Mouse (Mus musculus) colon, adult 2 months (tissue): ENCODE results near the gene Chmp1a. TPM values are rescaled to one million over a fixed set of nuclear protein-coding genes. Genes with fewer than 3 reads are reported as not detected.

Experiments
- polyA plus RNA-seq: library from polyadenylated mRNA; depleted of rRNA; stranded (reverse); fragments of >200 nt; gene quantifications from 2 replicates; pipeline ENCODE4 v1.2.3, GENCODE M21; 2012; rRNA removed

The Chmp1a gene
- polyA plus RNA-seq: 195 and 216 TPM in 2 replicates

GRCm38 (mm10) chr8:123212321-123213117 lies at the start of gene Chmp1a, which contains the start of gene Spata33:
Gene Chmp1a (minus strand): TSS chr8:123212763.
Gene Spata33 (plus strand): TSS chr8:123212832.

GRCm38 (mm10) chr8:123254099-123254885 lies 41.7 kb upstream of the Chmp1a start, which contains the start of the genes Zfp276 and Vps9d1:
Gene Zfp276 (plus strand): TSS chr8:123254195.
Gene Vps9d1 (minus strand): TSS chr8:123254348.

GRCm38 (mm10) chr8:123235520-123236497 lies 23.2 kb upstream of the Chmp1a start, which contains the start of gene Spata2l:
Gene Spata2l (minus strand): TSS chr8:123236233.

GRCm38 (mm10) chr8:123224278-123225266 lies 12.0 kb upstream of the Chmp1a start, which contains the start of gene Cdk10:
Gene Cdk10 (plus strand): TSS chr8:123224842.

GRCm38 (mm10) chr8:123185566-123186409 lies 26.8 kb downstream of the Chmp1a start, which contains the start of gene Dpep1:
Gene Dpep1 (plus strand): TSS chr8:123186242.

GRCm38 (mm10) chr8:123157888-123158465 lies 54.6 kb downstream of the Chmp1a start, which contains the start of gene Sult5a1:
Gene Sult5a1 (minus strand): TSS chr8:123158315.

Other genes with a start within 250 kb of the Chmp1a start
- gene Ankrd11, start 170.5 kb downstream of the Chmp1a start, polyA plus RNA-seq: 88.0 and 120 TPM in 2 replicates
- gene Spg7, start 149.8 kb downstream of the Chmp1a start, polyA plus RNA-seq: 184 and 201 TPM in 2 replicates
- 3,653 and 3,715 TPM in 2 replicates for gene Rpl13, start 110.4 kb downstream of the Chmp1a start, polyA plus RNA-seq
- 0.56 and 0.69 TPM in 2 replicates for gene Cpne7, start 95.4 kb downstream of the Chmp1a start, polyA plus RNA-seq
- 0.56 and 1.5 TPM in 2 replicates for gene Sult5a1, start 54.4 kb downstream of the Chmp1a start, polyA plus RNA-seq
- 437 and 476 TPM in 2 replicates for gene Dpep1, start 26.5 kb downstream of the Chmp1a start, polyA plus RNA-seq
- gene Spata33, start 69 bp upstream of the Chmp1a start, polyA plus RNA-seq: 0.26 and 0.49 TPM in 2 replicates
- 48.9 and 49.5 TPM in 2 replicates for gene Cdk10, start 12.1 kb upstream of the Chmp1a start, polyA plus RNA-seq
- 19.5 and 20.9 TPM in 2 replicates for gene Spata2l, start 23.5 kb upstream of the Chmp1a start, polyA plus RNA-seq
- gene Zfp276, start 41.4 kb upstream of the Chmp1a start, polyA plus RNA-seq: 39.4 and 42.7 TPM in 2 replicates
- gene Vps9d1, start 41.6 kb upstream of the Chmp1a start, polyA plus RNA-seq: 91.9 and 134 TPM in 2 replicates
- 17.9 and 19.3 TPM in 2 replicates for gene Fanca, start 105.8 kb upstream of the Chmp1a start, polyA plus RNA-seq
- 63.4 and 66.8 TPM in 2 replicates for gene Spire2, start 120.0 kb upstream of the Chmp1a start, polyA plus RNA-seq
- 141 and 159 TPM in 2 replicates for gene Tcf25, start 161.0 kb upstream of the Chmp1a start, polyA plus RNA-seq
- 0.02 and 0.03 TPM in 2 replicates for gene Mc1r, start 194.3 kb upstream of the Chmp1a start, polyA plus RNA-seq
- 24.2 and 25.0 TPM in 2 replicates for gene Tubb3, start 198.7 kb upstream of the Chmp1a start, polyA plus RNA-seq
- 19.7 and 20.4 TPM in 2 replicates for gene Def8, start 210.8 kb upstream of the Chmp1a start, polyA plus RNA-seq